Mouse (Mus musculus): ENCODE data around the gene Oas1e. TPM values are rescaled to one million over a fixed set of nuclear protein-coding genes. Genes with fewer than 3 reads are reported as not detected.
"Not testable (repeated sequence)": the region's sequence is repeated elsewhere in the genome, so short reads cannot be mapped to it uniquely, and the experiment has no call there.

Gene Oas1e
- polyA plus RNA-seq, 1 experiment from 2014 or later, result not detected

GRCm38 (mm10) chr5:120811951-120812819 is 16.9 kb upstream of the Oas1e start, which contains the start of gene Oas1c:
Oas1c (minus strand) TSS chr5:120812514.
- peak within 1 kb of the TSS; percentile 39 for H3K4me2 ChIP-seq (ENCODE audit: low read depth, severe bottlenecking)
- peak within 1 kb of the TSS; percentile 21 for H3K4me3 ChIP-seq (ENCODE audit: low read depth, low read length)
- no peaks in the 10 kb centered on the region for H3K9me3 ChIP-seq (ENCODE audit: control insufficient read depth, low read length)
- ATAC-seq (ENCODE audit: insufficient number of reproducible peaks, low FRiP score, low TSS enrichment, low read depth) (peak; percentile 75), DNase-seq (ENCODE audit: low spot score) (peak; percentile 83)
- H3K27me3 ChIP-seq (ENCODE audit: control insufficient read depth, insufficient read depth, low read length), result no peaks in the 10 kb centered on the region
- peak within 1 kb of the TSS; percentile 55 for H3K9ac ChIP-seq (ENCODE audit: low read length)
- H3K36me3 ChIP-seq (ENCODE audit: control insufficient read depth, insufficient read depth, low read length), result no peaks in the 10 kb centered on the region
- WGBS, result 9% methylated on average over 18 of the region's 18 CpGs
- 0 out of 2 replicates have a peak, but pooled peaks cover 3% of the 10 kb centered on the region for H3K4me1 ChIP-seq (ENCODE audit: control insufficient read depth, insufficient read depth, low read length)
- peak within 1 kb of the TSS; percentile 68 for H3K27ac ChIP-seq (replicated peaks; ENCODE audit: low read depth, low read length)

- Histone ChIP-seq H3K4me2 (ENCODE audit: low read depth, severe bottlenecking) (no peak overlapping the region), H3K36me3 (ENCODE audit: control insufficient read depth, insufficient read depth, low read length) (no peaks in the 10 kb centered on the region), H3K9me3 (ENCODE audit: control insufficient read depth, low read length) (no peaks in the 10 kb centered on the region), H3K27ac (replicated peaks; ENCODE audit: low read depth, low read length) (no peak overlapping the region), H3K4me1 (ENCODE audit: control insufficient read depth, insufficient read depth, low read length) (0 out of 2 replicates have a peak, but pooled peaks cover 3% of the 10 kb centered on the region), H3K27me3 (ENCODE audit: control insufficient read depth, insufficient read depth, low read length) (no peaks in the 10 kb centered on the region), H3K4me3 (ENCODE audit: low read depth, low read length) (no peak overlapping the region), H3K9ac (ENCODE audit: low read length) (no peak overlapping the region)
- WGBS, result 43% methylated on average over 6 of the region's 6 CpGs
- ATAC-seq (ENCODE audit: insufficient number of reproducible peaks, low FRiP score, low TSS enrichment, low read depth), result no peak
- DNase-seq (ENCODE audit: low spot score), result no peak
These were observed 13.8 kb upstream of the Oas1e start for GRCm38 (mm10) chr5:120809171-120809570.

- no peak for ATAC-seq (ENCODE audit: insufficient number of reproducible peaks, low FRiP score, low TSS enrichment, low read depth)
- Histone ChIP-seq H3K4me2 (ENCODE audit: low read depth, severe bottlenecking) (no peak overlapping the region), H3K27ac (replicated peaks; ENCODE audit: low read depth, low read length) (no peak overlapping the region), H3K4me1 (ENCODE audit: control insufficient read depth, insufficient read depth, low read length) (no peaks in the 10 kb centered on the region), H3K9me3 (ENCODE audit: control insufficient read depth, low read length) (no peaks in the 10 kb centered on the region), H3K27me3 (ENCODE audit: control insufficient read depth, insufficient read depth, low read length) (no peaks in the 10 kb centered on the region), H3K36me3 (ENCODE audit: control insufficient read depth, insufficient read depth, low read length) (no peaks in the 10 kb centered on the region), H3K9ac (ENCODE audit: low read length) (no peak overlapping the region), H3K4me3 (ENCODE audit: low read depth, low read length) (no peak overlapping the region)
- DNase-seq (ENCODE audit: low spot score), result peak; percentile 77
- WGBS, result 82% methylated on average over 1 of the region's 1 CpGs
These were observed 11.1 kb upstream of the Oas1e start for GRCm38 (mm10) chr5:120806458-120806857.

GRCm38 (mm10) chr5:120803596-120803995 is 8.3 kb upstream of the Oas1e start:
- Histone ChIP-seq H3K27ac (replicated peaks; ENCODE audit: low read depth, low read length) (no peak overlapping the region), H3K4me2 (ENCODE audit: low read depth, severe bottlenecking) (no peak overlapping the region), H3K36me3 (ENCODE audit: control insufficient read depth, insufficient read depth, low read length) (no peaks in the 10 kb centered on the region), H3K4me3 (ENCODE audit: low read depth, low read length) (no peak overlapping the region), H3K9ac (ENCODE audit: low read length) (no peak overlapping the region), H3K9me3 (ENCODE audit: control insufficient read depth, low read length) (no peaks in the 10 kb centered on the region), H3K4me1 (ENCODE audit: control insufficient read depth, insufficient read depth, low read length) (no peaks in the 10 kb centered on the region), H3K27me3 (ENCODE audit: control insufficient read depth, insufficient read depth, low read length) (no peaks in the 10 kb centered on the region)
- ATAC-seq (ENCODE audit: insufficient number of reproducible peaks, low FRiP score, low TSS enrichment, low read depth) (no peak), DNase-seq (ENCODE audit: low spot score) (no peak)
- WGBS, result 76% methylated on average over 2 of the region's 2 CpGs

GRCm38 (mm10) chr5:120798943-120799342 is 3.6 kb upstream of the Oas1e start:
- ATAC-seq (ENCODE audit: insufficient number of reproducible peaks, low FRiP score, low TSS enrichment, low read depth); H3K9me3 ChIP-seq (ENCODE audit: control insufficient read depth, low read length); DNase-seq (ENCODE audit: low spot score); H3K4me3 ChIP-seq (ENCODE audit: low read depth, low read length); H3K4me1 ChIP-seq (ENCODE audit: control insufficient read depth, insufficient read depth, low read length); H3K27me3 ChIP-seq (ENCODE audit: control insufficient read depth, insufficient read depth, low read length); H3K4me2 ChIP-seq (ENCODE audit: low read depth, severe bottlenecking); H3K36me3 ChIP-seq (ENCODE audit: control insufficient read depth, insufficient read depth, low read length); H3K27ac ChIP-seq (replicated peaks; ENCODE audit: low read depth, low read length); H3K9ac ChIP-seq (ENCODE audit: low read length): not testable (repeated sequence)
- WGBS, result 55% methylated on average over 2 of the region's 2 CpGs

GRCm38 (mm10) chr5:120798147-120798546 is 2.8 kb upstream of the Oas1e start:
- not testable (repeated sequence) for DNase-seq (ENCODE audit: low spot score); H3K9ac ChIP-seq (ENCODE audit: low read length); H3K4me2 ChIP-seq (ENCODE audit: low read depth, severe bottlenecking); H3K36me3 ChIP-seq (ENCODE audit: control insufficient read depth, insufficient read depth, low read length); H3K27ac ChIP-seq (replicated peaks; ENCODE audit: low read depth, low read length); H3K4me1 ChIP-seq (ENCODE audit: control insufficient read depth, insufficient read depth, low read length); H3K27me3 ChIP-seq (ENCODE audit: control insufficient read depth, insufficient read depth, low read length); H3K9me3 ChIP-seq (ENCODE audit: control insufficient read depth, low read length); H3K4me3 ChIP-seq (ENCODE audit: low read depth, low read length); ATAC-seq (ENCODE audit: insufficient number of reproducible peaks, low FRiP score, low TSS enrichment, low read depth)
- WGBS, result 78% methylated on average over 5 of the region's 5 CpGs

- 17% methylated on average over 2 of the region's 2 CpGs for WGBS
- H3K4me3 ChIP-seq (ENCODE audit: low read depth, low read length), result no peak overlapping the region
- no peaks in the 10 kb centered on the region for H3K9me3 ChIP-seq (ENCODE audit: control insufficient read depth, low read length)
- no peak overlapping the region for H3K9ac ChIP-seq (ENCODE audit: low read length)
- ATAC-seq (ENCODE audit: insufficient number of reproducible peaks, low FRiP score, low TSS enrichment, low read depth), result no peak
- H3K27ac ChIP-seq (replicated peaks; ENCODE audit: low read depth, low read length), result no peak overlapping the region
- peak; percentile 74 for DNase-seq (ENCODE audit: low spot score)
- no peaks in the 10 kb centered on the region for H3K36me3 ChIP-seq (ENCODE audit: control insufficient read depth, insufficient read depth, low read length)
- H3K4me2 ChIP-seq (ENCODE audit: low read depth, severe bottlenecking), result no peak overlapping the region
- H3K27me3 ChIP-seq (ENCODE audit: control insufficient read depth, insufficient read depth, low read length), result no peaks in the 10 kb centered on the region
- H3K4me1 ChIP-seq (ENCODE audit: control insufficient read depth, insufficient read depth, low read length), result no peaks in the 10 kb centered on the region
These were observed 2.3 kb downstream of the Oas1e start for GRCm38 (mm10) chr5:120793043-120793442.

GRCm38 (mm10) chr5:120787042-120787441 is 8.3 kb downstream of the Oas1e start:
- Histone ChIP-seq H3K4me2 (ENCODE audit: low read depth, severe bottlenecking) (no peak overlapping the region), H3K36me3 (ENCODE audit: control insufficient read depth, insufficient read depth, low read length) (no peaks in the 10 kb centered on the region), H3K27ac (replicated peaks; ENCODE audit: low read depth, low read length) (no peak overlapping the region), H3K9ac (ENCODE audit: low read length) (no peak overlapping the region), H3K27me3 (ENCODE audit: control insufficient read depth, insufficient read depth, low read length) (no peaks in the 10 kb centered on the region), H3K9me3 (ENCODE audit: control insufficient read depth, low read length) (no peaks in the 10 kb centered on the region), H3K4me1 (ENCODE audit: control insufficient read depth, insufficient read depth, low read length) (no peaks in the 10 kb centered on the region), H3K4me3 (ENCODE audit: low read depth, low read length) (no peak overlapping the region)
- no peak for ATAC-seq (ENCODE audit: insufficient number of reproducible peaks, low FRiP score, low TSS enrichment, low read depth)
- DNase-seq (ENCODE audit: low spot score), result no peak
- WGBS, result 76% methylated on average over 3 of the region's 3 CpGs

All from limb, embryonic 11.5 days (tissue).